Mouse (Mus musculus) ES-Bruce4 (cell line): ENCODE results near the gene Prps1l3.

Experiments
- CTCF ChIP-seq: IDR thresholded peaks from one replicate; pipeline ENCODE4 v1.8.1; 2011; ENCODE audit warnings: low read depth, low read length
- EP300 ChIP-seq: IDR thresholded peaks from 2 replicates; pipeline ENCODE4 v1.6.1; 2011; ENCODE audit warnings: low read depth, low read length; ENCODE audit not compliant: insufficient read depth
- POLR2A ChIP-seq: IDR thresholded peaks from one replicate; pipeline ENCODE4 v1.8.1; 2011; ENCODE audit warnings: low read length; ENCODE audit not compliant: insufficient read depth

- no peak for TF ChIP-seq POLR2A
- no peak for TF ChIP-seq EP300
- TF ChIP-seq CTCF: no peak
Measured at GRCm38 (mm10) chr12:57196608-57197362, 33.4 kb upstream of the Prps1l3 start.
